21 mouse cellular contexts compared by ENCODE assay signal in genomic region chr9:116866060-116866459, GRCm38 (mm10).
DNase-seq lines count a peak whose midpoint lies in the region; ATAC-seq and TF ChIP-seq lines count a peak whose summit lies in the region.
"Had no signal": no experiment of that assay in that cellular context is flagged by ENCODE, and none has a peak within 500 bp of the region (broad histone marks: within the 10 kb centered on the region; RNA-seq: fewer than 3 reads in every experiment).

No protein-coding gene starts in this region.

- no peak for TF ChIP-seq CTCF in liver, postnatal 0 days (IDR thresholded peaks at IDR 0.05; ENCODE audit: low read depth)
- TF ChIP-seq CTCF in layer of hippocampus, adult 2 months (conservative IDR thresholded peaks at IDR 0.05), result no peak

- H3K9me3 ChIP-seq in forebrain, embryonic 10.5 days, result 0 out of 2 replicates have a peak, but pooled peaks cover 6% of the 10 kb centered on the region
- no peaks in the 10 kb centered on the region for H3K9me3 ChIP-seq in forebrain, embryonic 11.5 days (ENCODE audit: control insufficient read depth, low read length)
- no peaks in the 10 kb centered on the region for H3K9me3 ChIP-seq in liver, embryonic 12.5 days (replicated peaks)
- H3K9me3 ChIP-seq in liver, postnatal 0 days (ENCODE audit: low read length), result no peaks in the 10 kb centered on the region
- H3K9me3 ChIP-seq in liver, embryonic 16.5 days (replicated peaks; ENCODE audit: control insufficient read depth, low read length), result no peaks in the 10 kb centered on the region
- no peaks in the 10 kb centered on the region for H3K9me3 ChIP-seq in intestine, embryonic 16.5 days (ENCODE audit: control insufficient read depth, low read length)
- H3K9me3 ChIP-seq: forebrain, embryonic 12.5 days; forebrain, embryonic 15.5 days; hindbrain, embryonic 12.5 days; hindbrain, embryonic 15.5 days had no signal

- H3K9ac ChIP-seq in forebrain, embryonic 11.5 days (ENCODE audit: low read length), result no peak overlapping the region
- no peak overlapping the region for H3K9ac ChIP-seq in liver, embryonic 12.5 days
- H3K9ac ChIP-seq in liver, postnatal 0 days (replicated peaks), result no peak overlapping the region
- no peak overlapping the region for H3K9ac ChIP-seq in liver, embryonic 16.5 days (ENCODE audit: low read depth, low read length)
- no peak overlapping the region for H3K9ac ChIP-seq in intestine, embryonic 16.5 days (ENCODE audit: low read depth, low read length)
- H3K9ac ChIP-seq: forebrain, embryonic 12.5 days; forebrain, embryonic 15.5 days; hindbrain, embryonic 12.5 days; hindbrain, embryonic 15.5 days had no signal

- WGBS in forebrain, embryonic 10.5 days, result 92% methylated on average over 7 of the region's 7 CpGs
- WGBS in forebrain, embryonic 11.5 days, result 92% methylated on average over 7 of the region's 7 CpGs
- WGBS in liver, embryonic 12.5 days (ENCODE audit: insufficient replicate concordance), result 65% methylated on average over 7 of the region's 7 CpGs
- 73% methylated on average over 7 of the region's 7 CpGs for WGBS in liver, postnatal 0 days (ENCODE audit: insufficient replicate concordance)
- 63% methylated on average over 7 of the region's 7 CpGs for WGBS in liver, embryonic 16.5 days (ENCODE audit: insufficient replicate concordance)
- 92% methylated on average over 7 of the region's 7 CpGs for WGBS in intestine, embryonic 16.5 days

- no peaks in the 10 kb centered on the region for H3K36me3 ChIP-seq in forebrain, embryonic 10.5 days (replicated peaks)
- H3K36me3 ChIP-seq in forebrain, embryonic 11.5 days (ENCODE audit: control insufficient read depth, insufficient read depth, low read length), result no peaks in the 10 kb centered on the region
- H3K36me3 ChIP-seq in liver, embryonic 12.5 days, result no peaks in the 10 kb centered on the region
- H3K36me3 ChIP-seq in liver, postnatal 0 days (replicated peaks; ENCODE audit: insufficient read depth, low read length), result no peaks in the 10 kb centered on the region
- H3K36me3 ChIP-seq in liver, embryonic 16.5 days (ENCODE audit: control insufficient read depth, insufficient read depth), result no peaks in the 10 kb centered on the region
- no peaks in the 10 kb centered on the region for H3K36me3 ChIP-seq in intestine, embryonic 16.5 days (ENCODE audit: control insufficient read depth, insufficient read depth, low read length)
- H3K36me3 ChIP-seq: forebrain, embryonic 12.5 days; forebrain, embryonic 15.5 days; hindbrain, embryonic 12.5 days; hindbrain, embryonic 15.5 days had no signal

- no peaks in the 10 kb centered on the region for H3K27me3 ChIP-seq in forebrain, embryonic 10.5 days (ENCODE audit: poor library complexity, severe bottlenecking)
- no peaks in the 10 kb centered on the region for H3K27me3 ChIP-seq in forebrain, embryonic 11.5 days (ENCODE audit: control insufficient read depth, insufficient read depth, low read length)
- no peaks in the 10 kb centered on the region for H3K27me3 ChIP-seq in liver, embryonic 12.5 days (replicated peaks)
- no peaks in the 10 kb centered on the region for H3K27me3 ChIP-seq in liver, postnatal 0 days (ENCODE audit: insufficient read depth, low read length)
- no peaks in the 10 kb centered on the region for H3K27me3 ChIP-seq in liver, embryonic 16.5 days (ENCODE audit: control insufficient read depth, insufficient read depth, low read depth, low read length)
- H3K27me3 ChIP-seq in intestine, embryonic 16.5 days (replicated peaks; ENCODE audit: control insufficient read depth, insufficient read depth, low read length), result no peaks in the 10 kb centered on the region
- H3K27me3 ChIP-seq: forebrain, embryonic 12.5 days; forebrain, embryonic 15.5 days; hindbrain, embryonic 12.5 days; hindbrain, embryonic 15.5 days had no signal

- peak; percentile 8 for DNase-seq in forebrain, embryonic 10.5 days (ENCODE audit: extremely low spot score, low spot score)
- no peak for DNase-seq in forebrain, embryonic 11.5 days (ENCODE audit: low spot score)
- DNase-seq in liver, postnatal 0 days, result no peak
- DNase-seq in left cerebral cortex, adult 11 months (ENCODE audit: low spot score), result no peak
- no peak for DNase-seq in layer of hippocampus, adult 2 months (ENCODE audit: low spot score in 2 of 2)
- DNase-seq: adrenal gland, adult 8-10 months; adrenal gland, postnatal 25 days; cerebellum, adult 18-20 months; cerebellum, adult 9-10 months; cerebellum, postnatal 14 days; gastrocnemius, postnatal 25 days; heart, adult 2 months had no signal

- H3K4me1 ChIP-seq in forebrain, embryonic 10.5 days, result no peaks in the 10 kb centered on the region
- H3K4me1 ChIP-seq in forebrain, embryonic 11.5 days (replicated peaks; ENCODE audit: control insufficient read depth, insufficient read depth, low read length), result no peaks in the 10 kb centered on the region
- peaks cover 30% of the 10 kb centered on the region for H3K4me1 ChIP-seq in liver, embryonic 12.5 days
- H3K4me1 ChIP-seq in liver, postnatal 0 days (ENCODE audit: insufficient read depth), result no peaks in the 10 kb centered on the region
- H3K4me1 ChIP-seq in liver, embryonic 16.5 days (ENCODE audit: control insufficient read depth, low read depth, low read length), result peaks cover 10% of the 10 kb centered on the region; the same call in 1 of the 2 replicates
- H3K4me1 ChIP-seq in intestine, embryonic 16.5 days (ENCODE audit: control insufficient read depth, insufficient read depth, low read length), result peaks cover 8% of the 10 kb centered on the region; the same call in 1 of the 2 replicates
- H3K4me1 ChIP-seq: forebrain, embryonic 12.5 days; forebrain, embryonic 15.5 days; hindbrain, embryonic 12.5 days had no signal

- no peak for TF ChIP-seq EP300 in liver, postnatal 0 days (IDR thresholded peaks at IDR 0.05; ENCODE audit: low read depth)

- no peak for ATAC-seq in forebrain, embryonic 11.5 days (replicated peaks; ENCODE audit: low FRiP score)
- peak; percentile 87 for ATAC-seq in liver, embryonic 12.5 days
- ATAC-seq in liver, postnatal 0 days, result no peak
- ATAC-seq in liver, embryonic 16.5 days (ENCODE audit: low read depth), result peak; percentile 76
- no peak for ATAC-seq in intestine, embryonic 16.5 days
- ATAC-seq: activated CD4-positive, CD25-positive, alpha-beta regulatory T cell, adult 4 months; forebrain, embryonic 15.5 days had no signal

- H3K4me2 ChIP-seq in forebrain, embryonic 11.5 days (ENCODE audit: low read depth, low read length, severe bottlenecking), result no peak overlapping the region
- H3K4me2 ChIP-seq in liver, embryonic 12.5 days, result no peak overlapping the region
- no peak overlapping the region for H3K4me2 ChIP-seq in liver, postnatal 0 days (ENCODE audit: low read depth, low read length)
- H3K4me2 ChIP-seq in liver, embryonic 16.5 days (ENCODE audit: low read depth, low read length), result no peak overlapping the region
- H3K4me2 ChIP-seq in intestine, embryonic 16.5 days (ENCODE audit: low read depth, low read length), result no peak overlapping the region
- H3K4me2 ChIP-seq: forebrain, embryonic 12.5 days; forebrain, embryonic 15.5 days; heart, embryonic 11.5 days; hindbrain, embryonic 12.5 days; hindbrain, embryonic 15.5 days had no signal

- no peak overlapping the region for H3K27ac ChIP-seq in forebrain, embryonic 10.5 days
- H3K27ac ChIP-seq in forebrain, embryonic 11.5 days (ENCODE audit: low read depth, low read length), result no peak overlapping the region
- H3K27ac ChIP-seq in liver, embryonic 12.5 days, result no peak overlapping the region
- H3K27ac ChIP-seq in liver, postnatal 0 days (ENCODE audit: low read depth), result no peak overlapping the region
- no peak overlapping the region for H3K27ac ChIP-seq in liver, embryonic 16.5 days (ENCODE audit: low read length)
- H3K27ac ChIP-seq in intestine, embryonic 16.5 days (ENCODE audit: low read length), result no peak overlapping the region
- H3K27ac ChIP-seq in layer of hippocampus, adult 2 months, result no peak overlapping the region
- H3K27ac ChIP-seq: forebrain, embryonic 12.5 days; forebrain, embryonic 15.5 days; heart, adult 2 months; hindbrain, embryonic 12.5 days; hindbrain, embryonic 15.5 days had no signal

- no peak overlapping the region for H3K4me3 ChIP-seq in forebrain, embryonic 10.5 days
- H3K4me3 ChIP-seq in forebrain, embryonic 11.5 days (ENCODE audit: low read depth, low read length), result no peak overlapping the region
- H3K4me3 ChIP-seq in liver, embryonic 12.5 days, result no peak overlapping the region
- H3K4me3 ChIP-seq in liver, postnatal 0 days (ENCODE audit: low read depth, low read length), result no peak overlapping the region
- no peak overlapping the region for H3K4me3 ChIP-seq in liver, embryonic 16.5 days (ENCODE audit: low read depth, low read length)
- H3K4me3 ChIP-seq in intestine, embryonic 16.5 days (ENCODE audit: low read length), result no peak overlapping the region
- no peak overlapping the region for H3K4me3 ChIP-seq in layer of hippocampus, adult 2 months
- H3K4me3 ChIP-seq: forebrain, embryonic 12.5 days; forebrain, embryonic 15.5 days; heart, adult 2 months; hindbrain, embryonic 12.5 days; hindbrain, embryonic 15.5 days had no signal

Comparison
In these comparisons a context has a peak if more than half of its experiments do, and no peak if none do; other contexts are left out.
1. ATAC-seq: peak in liver, embryonic 12.5 days (single experiment) and liver, embryonic 16.5 days (single experiment); none in forebrain, embryonic 11.5 days (single experiment), liver, postnatal 0 days (single experiment) and intestine, embryonic 16.5 days (single experiment).